In the genomic region with DNA sequence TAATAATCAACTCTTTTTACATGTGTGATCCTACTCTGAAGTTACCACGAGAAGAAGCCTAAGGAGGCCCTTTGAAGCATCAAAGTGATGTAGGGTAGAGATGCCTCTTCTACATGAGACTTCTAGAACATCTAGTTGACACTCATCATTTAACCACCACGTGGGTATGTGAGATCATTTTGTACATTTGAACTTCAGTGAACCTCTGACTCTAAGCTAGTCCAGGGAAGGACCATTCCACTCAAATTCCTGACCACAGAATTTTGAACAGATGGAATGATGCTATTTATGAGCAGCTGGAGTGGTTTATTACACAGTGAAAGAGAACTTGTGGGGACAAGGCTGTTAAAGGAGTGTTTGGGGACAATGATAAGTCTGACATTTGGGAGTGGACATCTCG, we compare ENCODE assay signal across 26 mouse cellular contexts. TPM values are rescaled to one million over a fixed set of nuclear protein-coding genes. Genes with fewer than 3 reads are reported as not detected.
DNase-seq lines count a peak whose midpoint lies in the region; ATAC-seq and TF ChIP-seq lines count a peak whose summit lies in the region.
"Had no signal": no experiment of that assay in that cellular context is flagged by ENCODE, and none has a peak within 500 bp of the region (broad histone marks: within the 10 kb centered on the region; RNA-seq: fewer than 3 reads in every experiment).

No protein-coding gene starts in this region.

- WGBS in liver, adult 2 months, result 46% methylated on average over 3 of the region's 3 CpGs
- 82% methylated on average over 3 of the region's 3 CpGs for WGBS in midbrain, embryonic 11.5 days
- WGBS in midbrain, embryonic 14.5 days, result 89% methylated on average over 3 of the region's 3 CpGs
- WGBS in hindbrain, embryonic 11.5 days, result 78% methylated on average over 3 of the region's 3 CpGs

- peaks cover 61% of the 10 kb centered on the region for H3K4me1 ChIP-seq in liver, adult 2 months (ENCODE audit: control insufficient read depth, insufficient read depth, low read length)
- peaks cover 30% of the 10 kb centered on the region for H3K4me1 ChIP-seq in midbrain, embryonic 11.5 days (ENCODE audit: control insufficient read depth, insufficient read depth, low read length)
- H3K4me1 ChIP-seq in midbrain, embryonic 14.5 days (ENCODE audit: control insufficient read depth, insufficient read depth, low read length), result peaks cover 27% of the 10 kb centered on the region
- peaks cover 12% of the 10 kb centered on the region for H3K4me1 ChIP-seq in hindbrain, embryonic 11.5 days (replicated peaks; ENCODE audit: control insufficient read depth, insufficient read depth, low read length)

- no peak overlapping the region for H3K9ac ChIP-seq in liver, adult 2 months (ENCODE audit: low read depth, low read length)
- H3K9ac ChIP-seq in midbrain, embryonic 11.5 days (ENCODE audit: low read length), result no peak overlapping the region
- no peak overlapping the region for H3K9ac ChIP-seq in midbrain, embryonic 14.5 days (replicated peaks; ENCODE audit: low read length)
- no peak overlapping the region for H3K9ac ChIP-seq in hindbrain, embryonic 11.5 days (ENCODE audit: low read depth, low read length)
- H3K9ac ChIP-seq: embryonic facial prominence, embryonic 13.5 days; forebrain, embryonic 12.5 days; forebrain, embryonic 15.5 days; hindbrain, embryonic 13.5 days had no signal

- DNase-seq in liver, adult 2 months (ENCODE audit: extremely low read depth, low read depth, low spot score), result peak; percentile 39
- no peak for DNase-seq in liver
- DNase-seq in midbrain, embryonic 11.5 days (ENCODE audit: low spot score, missing footprints), result peak; percentile 59
- DNase-seq in midbrain, embryonic 14.5 days, result no peak
- no peak for DNase-seq in hindbrain, embryonic 11.5 days (ENCODE audit: low spot score)
- DNase-seq: adrenal gland, adult 2 months; adrenal gland, postnatal 14 days; cerebellum, adult 11 months; cerebellum, adult 2 months; cerebellum, adult 9-11 months; cerebellum, postnatal 36 days; embryo, embryonic 11 days; gastrocnemius, postnatal 25 days had no signal

- no peak for TF ChIP-seq POLR2A in liver, adult 2 months (IDR thresholded peaks at IDR 0.05; ENCODE audit: extremely low read depth, insufficient read depth, low read length)
- no peak for TF ChIP-seq POLR2A in myocyte (IDR thresholded peaks at IDR 0.05; ENCODE audit: insufficient read length, low read depth)

- H3K4me2 ChIP-seq in midbrain, embryonic 11.5 days, result no peak overlapping the region
- no peak overlapping the region for H3K4me2 ChIP-seq in midbrain, embryonic 14.5 days (ENCODE audit: low read length)
- no peak overlapping the region for H3K4me2 ChIP-seq in myocyte (ENCODE audit: low read depth)
- H3K4me2 ChIP-seq in hindbrain, embryonic 11.5 days (replicated peaks; ENCODE audit: low read depth, low read length), result no peak overlapping the region
- H3K4me2 ChIP-seq: embryonic facial prominence, embryonic 13.5 days; forebrain, embryonic 12.5 days; forebrain, embryonic 15.5 days; heart, embryonic 11.5 days; hindbrain, embryonic 13.5 days had no signal

- peaks cover 17% of the 10 kb centered on the region; the same call in 1 of the 2 replicates for H3K79me2 ChIP-seq in liver, adult 2 months (ENCODE audit: control insufficient read depth, insufficient read depth, low read length)
- H3K79me2 ChIP-seq in myocyte (ENCODE audit: control insufficient read depth, insufficient read depth), result no peaks in the 10 kb centered on the region

- no peak overlapping the region for H3ac ChIP-seq in myocyte (ENCODE audit: control insufficient read depth, insufficient read length)

- no peak for ATAC-seq in midbrain, embryonic 11.5 days (ENCODE audit: low FRiP score)
- no peak for ATAC-seq in midbrain, embryonic 14.5 days (ENCODE audit: low FRiP score, low TSS enrichment)
- ATAC-seq in hindbrain, embryonic 11.5 days (ENCODE audit: low FRiP score), result no peak
- ATAC-seq: forebrain, embryonic 15.5 days; hindbrain, embryonic 16.5 days; Patski had no signal

- H3K4me3 ChIP-seq in liver, adult 2 months (ENCODE audit: insufficient read depth, low read depth, low read length), result no peak overlapping the region
- H3K4me3 ChIP-seq in midbrain, embryonic 11.5 days (ENCODE audit: low read depth, low read length), result no peak overlapping the region
- H3K4me3 ChIP-seq in midbrain, embryonic 14.5 days (replicated peaks; ENCODE audit: low read depth, low read length), result no peak overlapping the region
- H3K4me3 ChIP-seq in myocyte, result no peak overlapping the region
- H3K4me3 ChIP-seq in hindbrain, embryonic 11.5 days (ENCODE audit: low read depth, low read length), result no peak overlapping the region
- H3K4me3 ChIP-seq: embryonic facial prominence, embryonic 10.5 days; embryonic facial prominence, embryonic 13.5 days; erythroblast, embryonic 14.5 days; forebrain, embryonic 12.5 days; forebrain, embryonic 15.5 days; hindbrain, embryonic 13.5 days had no signal

- H3K36me3 ChIP-seq in liver, adult 2 months (ENCODE audit: control insufficient read depth, insufficient read depth, low read length), result peaks cover 15% of the 10 kb centered on the region
- H3K36me3 ChIP-seq in midbrain, embryonic 11.5 days (ENCODE audit: control insufficient read depth, insufficient read depth, low read length), result no peaks in the 10 kb centered on the region
- no peaks in the 10 kb centered on the region for H3K36me3 ChIP-seq in midbrain, embryonic 14.5 days (ENCODE audit: control insufficient read depth, insufficient read depth, low read length)
- H3K36me3 ChIP-seq in myocyte (ENCODE audit: control insufficient read depth, insufficient read depth), result no peaks in the 10 kb centered on the region
- no peaks in the 10 kb centered on the region for H3K36me3 ChIP-seq in hindbrain, embryonic 11.5 days (ENCODE audit: control insufficient read depth, insufficient read depth, low read length)
- H3K36me3 ChIP-seq: embryonic facial prominence, embryonic 10.5 days; embryonic facial prominence, embryonic 13.5 days; forebrain, embryonic 15.5 days; G1E; hindbrain, embryonic 13.5 days had no signal

- H3K9me3 ChIP-seq in midbrain, embryonic 11.5 days (ENCODE audit: control insufficient read depth, low read length), result no peaks in the 10 kb centered on the region
- no peaks in the 10 kb centered on the region for H3K9me3 ChIP-seq in midbrain, embryonic 14.5 days (ENCODE audit: control insufficient read depth, low read length)
- H3K9me3 ChIP-seq in hindbrain, embryonic 11.5 days (ENCODE audit: control insufficient read depth, low read length), result no peaks in the 10 kb centered on the region
- H3K9me3 ChIP-seq: embryonic facial prominence, embryonic 10.5 days; embryonic facial prominence, embryonic 13.5 days; forebrain, embryonic 12.5 days; forebrain, embryonic 15.5 days; G1E; hindbrain, embryonic 13.5 days had no signal

- TF ChIP-seq CTCF in liver, adult 2 months (IDR thresholded peaks at IDR 0.05; ENCODE audit: low read depth, low read length), result no peak

- no peaks in the 10 kb centered on the region for H3K27me3 ChIP-seq in liver, adult 2 months (ENCODE audit: control insufficient read depth, insufficient read depth, low read length)
- no peaks in the 10 kb centered on the region for H3K27me3 ChIP-seq in midbrain, embryonic 11.5 days (ENCODE audit: control insufficient read depth, insufficient read depth, low read length)
- no peaks in the 10 kb centered on the region for H3K27me3 ChIP-seq in midbrain, embryonic 14.5 days (ENCODE audit: control insufficient read depth, insufficient read depth, low read length)
- no peaks in the 10 kb centered on the region for H3K27me3 ChIP-seq in myocyte (ENCODE audit: control insufficient read depth, insufficient read depth, insufficient read length)
- H3K27me3 ChIP-seq in hindbrain, embryonic 11.5 days (ENCODE audit: control insufficient read depth, insufficient read depth, low read length), result no peaks in the 10 kb centered on the region
- H3K27me3 ChIP-seq: CH12.LX; forebrain, embryonic 15.5 days; hindbrain, embryonic 13.5 days; Patski had no signal

- H3K27ac ChIP-seq in liver, adult 2 months (replicated peaks; ENCODE audit: insufficient read depth, low read depth, low read length), result peak overlapping the region; percentile 38
- no peak overlapping the region for H3K27ac ChIP-seq in midbrain, embryonic 11.5 days (ENCODE audit: low read depth, low read length)
- H3K27ac ChIP-seq in midbrain, embryonic 14.5 days (replicated peaks; ENCODE audit: low read depth, low read length), result no peak overlapping the region
- no peak overlapping the region for H3K27ac ChIP-seq in hindbrain, embryonic 11.5 days (ENCODE audit: low read depth, low read length)
- H3K27ac ChIP-seq: embryonic facial prominence, embryonic 10.5 days; embryonic facial prominence, embryonic 13.5 days; forebrain, embryonic 15.5 days had no signal

TF ChIP-seq in myocyte, 11 proteins besides CTCF, POLR2A, EP300 and RAD21:
- TF ChIP-seq SRF (IDR thresholded peaks at IDR 0.05; ENCODE audit: control insufficient read depth, insufficient read length, low read depth), result no peak
- TF ChIP-seq USF1 (IDR thresholded peaks at IDR 0.05; ENCODE audit: low read depth), result peak; percentile 78
- TF ChIP-seq MYOD1 (IDR thresholded peaks at IDR 0.05; ENCODE audit: control insufficient read depth in 1 of 3, insufficient read length in 2 of 3, low read depth in 2 of 3), result peak in 1 of 3 experiments; percentile 35
- TF ChIP-seq MYOG (IDR thresholded peaks at IDR 0.05; ENCODE audit: control insufficient read depth in 1 of 3, insufficient read depth in 1 of 3, insufficient read length in 2 of 3, low read depth in 2 of 3), result peak in 1 of 3 experiments; percentile 41

RNA-seq across cellular contexts. Expression of a gene that starts 17.6 kb away (rescaled TPM):
- 11.3 and 16.9 TPM in 2 replicates for total RNA-seq in liver, adult 2 months (2014; rRNA removed)
- 14.2 and 25.2 TPM in 2 replicates for polyA plus RNA-seq in liver, adult 2 months (2012; rRNA removed)
- 2.2 and 2.6 TPM in 2 replicates for polyA plus RNA-seq in midbrain, embryonic 11.5 days (2014; fragmentation: Nextera tagmentation; extraction: Ambion mirVana)
- 3.1 and 7.2 TPM in 2 replicates for polyA plus RNA-seq in midbrain, embryonic 14.5 days (2014; fragmentation: Nextera tagmentation; extraction: Ambion mirVana)
- polyA plus RNA-seq in myocyte (2012; fragmentation: generic; extraction: Trizol), result 0.82 TPM
- 2.7 and 3.1 TPM in 2 replicates for polyA plus RNA-seq in hindbrain, embryonic 11.5 days (2014; fragmentation: Nextera tagmentation; extraction: Ambion mirVana)
- polyA plus RNA-seq: G1E had no signal

RNA-seq across cellular contexts. Expression of a gene that starts 18.1 kb away (rescaled TPM):
- total RNA-seq in liver, adult 2 months (2014; rRNA removed), result 71.1 and 83.3 TPM in 2 replicates
- 53.7 and 61.3 TPM in 2 replicates for polyA plus RNA-seq in liver, adult 2 months (2012; rRNA removed)
- polyA plus RNA-seq in midbrain, embryonic 11.5 days (2014; fragmentation: Nextera tagmentation; extraction: Ambion mirVana), result 19.0 and 20.1 TPM in 2 replicates
- polyA plus RNA-seq in midbrain, embryonic 14.5 days (2014; fragmentation: Nextera tagmentation; extraction: Ambion mirVana), result 31.2 and 38.1 TPM in 2 replicates
- polyA plus RNA-seq in myocyte (2012; fragmentation: generic; extraction: Trizol), result 16.4 TPM
- polyA plus RNA-seq in hindbrain, embryonic 11.5 days (2014; fragmentation: Nextera tagmentation; extraction: Ambion mirVana), result 21.6 and 24.4 TPM in 2 replicates
- total RNA-seq: hematopoietic stem cell, adult 5-6 weeks had no signal
- polyA plus RNA-seq: erythroblast, embryonic 14.5 days; G1E had no signal

Comparison
In these comparisons a context has a peak if more than half of its experiments do, and no peak if none do; other contexts are left out.
1. DNase-seq: peak in liver, adult 2 months (single experiment) and midbrain, embryonic 11.5 days (single experiment); none in liver (single experiment), midbrain, embryonic 14.5 days (single experiment) and hindbrain, embryonic 11.5 days (single experiment).